Mouse (Mus musculus) megakaryocyte, embryonic 14.5 days (primary cell): ENCODE measurements at regions not wholly inside any gene's neighbourhood (a gene's known extent, or its start where the extent isn't known, plus 50 kb on each side); places are given as distances from the start of the nearest gene placed in this dataset.

Experiments
- FLI1 ChIP-seq: IDR thresholded peaks from 2 replicates; pipeline ENCODE4 v1.6.1; 2012; ENCODE audit warnings: low read length, inconsistent platforms, mixed read lengths
- GATA1 ChIP-seq: IDR thresholded peaks from 3 replicates; pipeline ENCODE4 v1.6.1; 2012; ENCODE audit warnings: mixed read lengths, low read length, inconsistent platforms, borderline replicate concordance

- TF ChIP-seq GATA1 (no peak), FLI1 (no peak)
Measured at GRCm38 (mm10) chr15:52425976-52426375, 1458.7 kb upstream of the Gm7489 start.
